ENCODE assay signal across 11 mouse cellular contexts in genomic region chr4:46992827-46993473, GRCm38 (mm10). TPM values are rescaled to one million over a fixed set of nuclear protein-coding genes. Genes with fewer than 3 reads are reported as not detected.
DNase-seq lines count a peak whose midpoint lies in the region; ATAC-seq lines count a peak whose summit lies in the region.
"Had no signal": no experiment of that assay in that cellular context is flagged by ENCODE, and none has a peak within 500 bp of the region (broad histone marks: within the 10 kb centered on the region; RNA-seq: fewer than 3 reads in every experiment).

No protein-coding gene starts in this region.

- H3K9ac ChIP-seq in liver, embryonic 12.5 days, result no peak overlapping the region
- H3K9ac ChIP-seq: embryonic facial prominence, embryonic 13.5 days; liver, embryonic 15.5 days had no signal

- H3K36me3 ChIP-seq in liver, embryonic 12.5 days, result no peaks in the 10 kb centered on the region
- no peaks in the 10 kb centered on the region for H3K36me3 ChIP-seq in limb, embryonic 10.5 days
- H3K36me3 ChIP-seq: embryonic facial prominence, embryonic 13.5 days; liver, embryonic 15.5 days had no signal

- ATAC-seq in liver, embryonic 12.5 days, result no peak

- no peaks in the 10 kb centered on the region for H3K9me3 ChIP-seq in liver, embryonic 12.5 days (replicated peaks)
- no peaks in the 10 kb centered on the region for H3K9me3 ChIP-seq in limb, embryonic 10.5 days (replicated peaks)
- H3K9me3 ChIP-seq: embryonic facial prominence, embryonic 13.5 days; liver, embryonic 15.5 days had no signal

- peak; percentile 50 for DNase-seq in cerebellum, adult 9-10 months
- DNase-seq in cerebellum, adult 11 months, result no peak
- DNase-seq in liver, result peak; percentile 49
- DNase-seq in c-Kit-positive CD71-positive TER-119-positive erythroid progenitor cells, embryonic 14.5 days (ENCODE audit: low spot score), result peak; percentile 13
- peak; percentile 84 for DNase-seq in limb, embryonic 10.5 days (ENCODE audit: low spot score)
- DNase-seq in testis, postnatal 14 days (ENCODE audit: low spot score), result peak; percentile 38
- no peak for DNase-seq in spleen, postnatal 4 days (ENCODE audit: low spot score in 2 of 2)

- no peak overlapping the region for H3K27ac ChIP-seq in liver, embryonic 12.5 days
- no peak overlapping the region for H3K27ac ChIP-seq in limb, embryonic 10.5 days
- H3K27ac ChIP-seq: embryonic facial prominence, embryonic 13.5 days; liver, embryonic 15.5 days had no signal

- H3K4me3 ChIP-seq in liver, embryonic 12.5 days, result no peak overlapping the region
- H3K4me3 ChIP-seq in limb, embryonic 10.5 days, result no peak overlapping the region
- H3K4me3 ChIP-seq: liver, embryonic 15.5 days had no signal

- H3K4me1 ChIP-seq in liver, embryonic 12.5 days, result 0 out of 2 replicates have a peak, but pooled peaks cover 4% of the 10 kb centered on the region
- peaks cover 17% of the 10 kb centered on the region for H3K4me1 ChIP-seq in limb, embryonic 10.5 days

- H3K4me2 ChIP-seq in liver, embryonic 12.5 days, result no peak overlapping the region
- H3K4me2 ChIP-seq: liver, embryonic 15.5 days had no signal

- 7% methylated on average over 8 of the region's 8 CpGs for WGBS in liver, embryonic 12.5 days (ENCODE audit: insufficient replicate concordance)
- 9% methylated on average over 8 of the region's 8 CpGs for WGBS in limb, embryonic 10.5 days

- H3K27me3 ChIP-seq in liver, embryonic 12.5 days (replicated peaks), result peaks cover 76% of the 10 kb centered on the region
- H3K27me3 ChIP-seq in limb, embryonic 10.5 days (ENCODE audit: low read depth, poor library complexity, severe bottlenecking), result peaks cover 73% of the 10 kb centered on the region

RNA-seq across cellular contexts. Expression of gene Gabbr2, which starts 1.3 kb away (rescaled TPM):
- 0.08 and 0.28 TPM in 2 replicates for polyA plus RNA-seq in liver, embryonic 12.5 days (2016; fragmentation: Nextera tagmentation; extraction: Ambion mirVana)
- polyA plus RNA-seq in limb, embryonic 10.5 days (2016; fragmentation: Nextera tagmentation; extraction: Ambion mirVana), result 0.04 and 0.10 TPM in 2 replicates
- polyA plus RNA-seq: C2C12 had no signal

Comparison
In these comparisons a context has a peak if more than half of its experiments do, and no peak if none do; other contexts are left out.
1. DNase-seq: peak in cerebellum, adult 9-10 months (single experiment), liver (single experiment), c-Kit-positive CD71-positive TER-119-positive erythroid progenitor cells, embryonic 14.5 days (single experiment), limb, embryonic 10.5 days (single experiment) and testis, postnatal 14 days (single experiment); none in cerebellum, adult 11 months (single experiment) and spleen, postnatal 4 days (0 of 2).